Mouse (Mus musculus) kidney, postnatal 14 days (tissue): ENCODE measurements at regions not wholly inside any gene's neighbourhood (a gene's known extent, or its start where the extent isn't known, plus 50 kb on each side); places are given as distances from the start of the nearest gene placed in this dataset.

ENCODE experiments used
- DNase-seq: peaks from one replicate; pipeline ENCODE4 v3.0.0; 2022; ENCODE audit warnings: mixed read lengths

- DNase-seq, result no peak
These were observed 90.5 kb downstream of the Minar1 start for GRCm38 (mm10) chr9:89532435-89532834.

- DNase-seq, result no peak
These were observed 98.8 kb downstream of the Minar1 start for GRCm38 (mm10) chr9:89524137-89524536.

- DNase-seq, result no peak
These were observed 99.2 kb downstream of the Minar1 start for GRCm38 (mm10) chr9:89523705-89524104.

- no peak for DNase-seq
These were observed 114.4 kb downstream of the Minar1 start for GRCm38 (mm10) chr9:89508407-89509101.

GRCm38 (mm10) chr9:89502083-89502482, 120.8 kb downstream of the Minar1 start:
- DNase-seq, result no peak

GRCm38 (mm10) chr9:89497399-89497749, 125.6 kb downstream of the Minar1 start:
- no peak for DNase-seq

- no peak for DNase-seq
These were observed 126.1 kb downstream of the Minar1 start for GRCm38 (mm10) chr9:89496729-89497398.

GRCm38 (mm10) chr9:89487601-89488000, 135.3 kb downstream of the Minar1 start:
- no peak for DNase-seq

GRCm38 (mm10) chr9:89479406-89479805, 143.5 kb downstream of the Minar1 start:
- DNase-seq, result no peak

- peak; percentile 23 for DNase-seq
These were observed 161.7 kb downstream of the Minar1 start for GRCm38 (mm10) chr9:89461190-89461589.

- DNase-seq, result no peak
These were observed 166.3 kb downstream of the Minar1 start for GRCm38 (mm10) chr9:89456666-89457065.

- DNase-seq, result peak; percentile 4
These were observed 173.3 kb downstream of the Minar1 start for GRCm38 (mm10) chr9:89449656-89450055.
